Mouse (Mus musculus): ENCODE data around the gene Ap5m1.

Ap5m1 gene

GRCm38 (mm10) chr14:49127162-49127779 is 61.4 kb downstream of the Ap5m1 start:
- DNase-seq (ENCODE audit: low spot score in 2 of 2): no peak

- DNase-seq (ENCODE audit: low spot score in 2 of 2): no peak
Observed at GRCm38 (mm10) chr14:49128544-49129263, 62.8 kb downstream of the Ap5m1 start.

DNA sequence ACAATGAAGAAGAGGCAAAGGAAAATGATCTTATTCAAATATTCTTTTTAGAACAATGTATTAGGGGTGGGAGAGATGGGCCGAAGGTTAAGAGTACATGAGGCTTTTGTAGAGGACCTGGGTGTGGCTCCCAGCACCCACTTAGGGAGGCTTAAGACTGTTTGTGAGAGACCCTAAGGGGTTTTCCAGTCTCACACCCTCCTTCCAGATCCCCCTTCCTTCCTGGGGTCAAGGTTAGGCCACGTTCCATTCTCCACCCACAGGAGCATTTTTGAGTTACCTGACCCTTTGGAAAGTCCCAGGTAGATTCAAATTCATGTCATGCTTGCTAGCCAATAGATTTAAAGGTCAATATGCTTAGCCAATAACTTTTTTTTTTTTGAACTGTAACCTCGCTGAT is 66.5 kb downstream of the Ap5m1 start:
- no peak for DNase-seq (ENCODE audit: low spot score in 2 of 2)

DNA sequence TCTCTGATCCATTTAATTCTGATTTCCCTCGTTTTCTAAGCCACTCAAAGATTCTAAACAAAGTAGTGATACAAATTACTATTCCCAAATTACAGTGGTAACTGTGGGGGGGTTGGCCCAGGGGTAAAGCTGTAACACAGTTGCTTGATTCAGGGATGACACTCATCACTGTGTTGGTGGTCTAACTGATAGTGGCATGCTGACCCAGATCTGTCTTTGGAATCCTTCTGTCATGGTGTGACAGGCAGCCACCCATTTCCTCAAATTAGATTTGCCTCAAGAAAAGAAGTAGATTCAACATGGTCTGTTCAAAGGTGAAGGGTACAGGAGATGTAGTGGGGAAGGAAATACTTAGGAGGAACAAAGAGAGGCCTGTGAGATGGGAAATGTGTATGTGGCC is 72.3 kb downstream of the Ap5m1 start:
- DNase-seq (ENCODE audit: low spot score in 2 of 2): no peak

DNA sequence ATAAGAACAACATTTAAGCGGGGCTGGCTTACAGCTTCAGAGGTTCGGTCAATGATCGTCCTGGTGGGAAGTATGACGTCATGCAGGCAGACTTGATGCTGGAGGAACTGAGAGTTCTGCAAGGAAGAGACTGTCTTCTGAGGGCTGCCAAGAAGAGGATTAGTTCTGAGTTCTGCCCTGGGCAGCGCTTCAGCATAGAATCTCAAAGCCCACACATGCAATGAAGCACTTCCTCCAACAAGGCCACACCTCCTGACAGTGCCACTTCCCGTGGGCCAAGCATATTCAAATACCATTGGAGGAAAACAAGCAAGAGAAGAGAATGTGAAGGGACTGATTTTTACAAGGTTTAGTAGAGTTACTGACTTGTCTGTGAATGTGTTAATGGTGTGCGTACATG is 74.9 kb downstream of the Ap5m1 start:
- no peak for DNase-seq (ENCODE audit: low spot score in 2 of 2)

All from frontal cortex, postnatal 25 days (tissue).